Comparison of ENCODE assay signal across 8 mouse cellular contexts in genomic region chr16:55821997-55822740, GRCm38 (mm10). TPM values are rescaled to one million over a fixed set of nuclear protein-coding genes. Genes with fewer than 3 reads are reported as not detected.
DNase-seq lines count a peak whose midpoint lies in the region; ATAC-seq and TF ChIP-seq lines count a peak whose summit lies in the region.

No protein-coding gene starts in this region.

- peaks cover 7% of the 10 kb centered on the region for H3K36me3 ChIP-seq in hindbrain, embryonic 16.5 days (ENCODE audit: control insufficient read depth, insufficient read depth, low read length)

- intact Hi-C loops in left cerebral cortex, adult 2 months (cut with DNase I) = loop anchor here (2.0 kb wide), 1 partner anchor 17 kb away; the partner anchor contains the start of gene Nfkbiz

- TF ChIP-seq CTCF in left cerebral cortex, adult 2 months (IDR thresholded peaks at IDR 0.05) = no peak

- peaks cover 8% of the 10 kb centered on the region for H3K4me1 ChIP-seq in hindbrain, embryonic 16.5 days (ENCODE audit: control insufficient read depth, insufficient read depth, low read depth, low read length)

- peak overlapping the region; percentile 92 for H3K4me2 ChIP-seq in hindbrain, embryonic 16.5 days (ENCODE audit: low read length)

- peak overlapping the region; percentile 81 for H3K9ac ChIP-seq in hindbrain, embryonic 16.5 days (ENCODE audit: low read depth, low read length)

- WGBS in hindbrain, embryonic 16.5 days = 2% methylated on average over 65 of the region's 67 CpGs

- peak overlapping the region; percentile 89 for H3K4me3 ChIP-seq in hindbrain, embryonic 16.5 days (ENCODE audit: low read length)
- H3K4me3 ChIP-seq in left cerebral cortex, adult 2 months = peak overlapping the region; percentile 100

- no peaks in the 10 kb centered on the region for H3K9me3 ChIP-seq in hindbrain, embryonic 16.5 days (ENCODE audit: control insufficient read depth, low read length)

- no peaks in the 10 kb centered on the region for H3K27me3 ChIP-seq in hindbrain, embryonic 16.5 days (replicated peaks; ENCODE audit: control insufficient read depth, insufficient read depth, low read length)

- H3K27ac ChIP-seq in hindbrain, embryonic 16.5 days (ENCODE audit: low read depth, low read length) = peak overlapping the region; percentile 79
- peak overlapping the region; percentile 91 for H3K27ac ChIP-seq in left cerebral cortex, adult 2 months

- DNase-seq in ZHBTc4 (ENCODE audit: low read depth, low spot score) = peak; percentile 96
- DNase-seq in cerebellum, postnatal 4 days (ENCODE audit: low spot score in 2 of 2) = peak; percentile 62 to 77
- DNase-seq in gastrocnemius, adult 18-20 months (ENCODE audit: low spot score) = peak; percentile 94
- peak; percentile 72 to 84 for DNase-seq in left cerebral cortex, adult 2 months (ENCODE audit: extremely low spot score in 1 of 2, low spot score in 2 of 2)
- DNase-seq in right cerebral cortex, adult 18-20 months = peak; percentile 85
- DNase-seq in urinary bladder, postnatal 10 days (ENCODE audit: low spot score) = peak; percentile 72

- ATAC-seq in hindbrain, embryonic 16.5 days = peak; percentile 96
- peak; percentile 78 for ATAC-seq in megakaryocyte, adult 5-6 weeks (ENCODE audit: poor library complexity, severe bottlenecking)

RNA-seq across cellular contexts. Expression of gene Nfkbiz, which starts 16.5 kb away (rescaled TPM):
- 1 to 10 TPM in 1 of 2 experiments, under 1 TPM in 1; 0.75 to 1.3 TPM for total RNA-seq in gastrocnemius, adult 18-20 months (2021)
- 1.6 and 1.8 TPM in 2 replicates for polyA plus RNA-seq in hindbrain, embryonic 16.5 days (2015; fragmentation: Nextera tagmentation; extraction: Ambion mirVana)
- total RNA-seq in left cerebral cortex, adult 2 months (2021) = 1 to 10 TPM; 4.8 to 5.3 TPM
- total RNA-seq in megakaryocyte, adult 5-6 weeks (2015) = 33.3 and 44.9 TPM in 2 replicates
- total RNA-seq in megakaryocyte, adult 5-6 weeks (2017) = 31.2 and 32.7 TPM in 2 replicates

Comparison
In these comparisons a context has a peak if more than half of its experiments do, and no peak if none do; other contexts are left out.
1. Peak in every context shown above with its lines: DNase-seq, ATAC-seq, H3K4me3 ChIP-seq and H3K27ac ChIP-seq.
2. RNA of gene Nfkbiz, which starts 16.5 kb away (total RNA-seq): 31.2 to 44.9 TPM in megakaryocyte, adult 5-6 weeks; 4.8 to 5.3 TPM in left cerebral cortex, adult 2 months and 0.75 to 1.3 TPM in gastrocnemius, adult 18-20 months; every median in the first group is over 4 times any median in the second.